Mouse (Mus musculus) thymus, adult 2 months (tissue): Measurements from ENCODE around the gene Klhdc7b.

ENCODE experiments used
- CTCF ChIP-seq: fragments of 200-500 bp; IDR thresholded peaks from 2 replicates; pipeline ENCODE4 v1.5.1; 2012; ENCODE audit warnings: mild to moderate bottlenecking, control low read depth, low read length, moderate library complexity, borderline replicate concordance; ENCODE audit not compliant: control insufficient read depth, poor library complexity, insufficient read depth; ENCODE audit errors: extremely low read depth
- POLR2A ChIP-seq: fragments of 200-500 bp; IDR thresholded peaks from 2 replicates; pipeline ENCODE4 v1.6.1; 2012; ENCODE audit warnings: mild to moderate bottlenecking, low read length, control low read depth, moderate library complexity; ENCODE audit not compliant: control insufficient read depth, poor library complexity, insufficient read depth; ENCODE audit errors: extremely low read depth

DNA sequence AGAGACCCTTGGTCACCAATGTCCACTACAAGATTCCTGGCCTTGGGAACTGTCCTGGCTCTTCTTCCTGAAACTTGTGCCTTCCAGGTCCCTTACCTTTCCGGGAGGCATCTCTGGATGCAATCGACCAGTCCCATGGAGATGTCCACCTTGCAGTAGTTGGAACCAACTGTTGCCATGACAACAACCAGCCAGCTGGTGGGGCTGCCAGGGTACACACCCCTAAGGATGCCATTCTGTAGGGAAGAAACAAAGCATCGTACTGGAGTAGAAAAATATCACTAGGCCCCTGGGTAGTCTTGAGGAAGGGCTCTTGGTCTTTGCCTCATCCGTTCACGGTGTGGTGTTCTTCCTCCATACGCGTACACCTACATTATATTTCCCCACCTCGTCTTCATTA lies 39.9 kb downstream of the Klhdc7b start:
- TF ChIP-seq POLR2A (no peak), CTCF (no peak)
